Mouse (Mus musculus): Measurements from ENCODE around the gene Epb41. TPM values are rescaled to one million over a fixed set of nuclear protein-coding genes. Genes with fewer than 3 reads are reported as not detected.

Gene Epb41
- polyA plus RNA-seq, 1 experiment from 2014 or later: 123 TPM

GRCm38 (mm10) chr4:132033183-132033582 is 41.9 kb downstream of the Epb41 start:
- Histone ChIP-seq H3K9me3 (no peaks in the 10 kb centered on the region), H3K27me3 (ENCODE audit: poor library complexity, severe bottlenecking) (peaks cover 30% of the 10 kb centered on the region; the same call in 1 of the 2 replicates), H3K27ac (peak overlapping the region; percentile 56; the same call in 1 of the 2 replicates), H3K4me1 (peaks cover 67% of the 10 kb centered on the region), H3K4me3 (no peak overlapping the region), H3K36me3 (replicated peaks) (no peaks in the 10 kb centered on the region)
- no peak for DNase-seq (ENCODE audit: extremely low spot score, low spot score)
- WGBS: 88% methylated on average over 1 of the region's 1 CpGs

GRCm38 (mm10) chr4:132029851-132030741 is 45.0 kb downstream of the Epb41 start:
- no peaks in the 10 kb centered on the region for H3K36me3 ChIP-seq (replicated peaks)
- H3K27ac ChIP-seq: no peak overlapping the region
- DNase-seq (ENCODE audit: extremely low spot score, low spot score): no peak
- no peaks in the 10 kb centered on the region for H3K9me3 ChIP-seq
- H3K4me1 ChIP-seq: peaks cover 49% of the 10 kb centered on the region
- no peak overlapping the region for H3K4me3 ChIP-seq
- 74% methylated on average over 10 of the region's 10 CpGs for WGBS
- peaks cover 43% of the 10 kb centered on the region; the same call in 1 of the 2 replicates for H3K27me3 ChIP-seq (ENCODE audit: poor library complexity, severe bottlenecking)

- Histone ChIP-seq H3K9me3 (0 out of 2 replicates have a peak, but pooled peaks cover 4% of the 10 kb centered on the region), H3K36me3 (replicated peaks) (peaks cover 5% of the 10 kb centered on the region), H3K27me3 (ENCODE audit: poor library complexity, severe bottlenecking) (peaks cover 58% of the 10 kb centered on the region), H3K4me1 (peaks cover 36% of the 10 kb centered on the region), H3K27ac (no peak overlapping the region), H3K4me3 (no peak overlapping the region)
- no peak for DNase-seq (ENCODE audit: extremely low spot score, low spot score)
- 95% methylated on average over 1 of the region's 1 CpGs for WGBS
These were observed 47.3 kb downstream of the Epb41 start for GRCm38 (mm10) chr4:132027806-132028205.

- Histone ChIP-seq H3K4me3 (no peak overlapping the region), H3K9me3 (peaks cover 4% of the 10 kb centered on the region; the same call in 1 of the 2 replicates), H3K4me1 (peaks cover 36% of the 10 kb centered on the region), H3K36me3 (replicated peaks) (peaks cover 11% of the 10 kb centered on the region), H3K27ac (no peak overlapping the region), H3K27me3 (ENCODE audit: poor library complexity, severe bottlenecking) (peaks cover 55% of the 10 kb centered on the region)
- 89% methylated on average over 6 of the region's 6 CpGs for WGBS
- DNase-seq (ENCODE audit: extremely low spot score, low spot score): no peak
These were observed 48.0 kb downstream of the Epb41 start for GRCm38 (mm10) chr4:132027167-132027566.

GRCm38 (mm10) chr4:132025738-132026527 is 49.2 kb downstream of the Epb41 start:
- Histone ChIP-seq H3K9me3 (peaks cover 4% of the 10 kb centered on the region; the same call in 1 of the 2 replicates), H3K4me3 (no peak overlapping the region), H3K27me3 (ENCODE audit: poor library complexity, severe bottlenecking) (peaks cover 50% of the 10 kb centered on the region), H3K36me3 (replicated peaks) (peaks cover 16% of the 10 kb centered on the region), H3K27ac (no peak overlapping the region), H3K4me1 (peaks cover 25% of the 10 kb centered on the region)
- DNase-seq (ENCODE audit: extremely low spot score, low spot score): no peak
- 35% methylated on average over 5 of the region's 5 CpGs for WGBS

- no peak overlapping the region for H3K27ac ChIP-seq
- WGBS: 77% methylated on average over 2 of the region's 2 CpGs
These were observed 49.9 kb downstream of the Epb41 start for GRCm38 (mm10) chr4:132025264-132025663.

GRCm38 (mm10) chr4:132023816-132024215 is 51.3 kb downstream of the Epb41 start:
- Histone ChIP-seq H3K27me3 (ENCODE audit: poor library complexity, severe bottlenecking) (peaks cover 34% of the 10 kb centered on the region), H3K36me3 (replicated peaks) (peaks cover 16% of the 10 kb centered on the region), H3K9me3 (peaks cover 4% of the 10 kb centered on the region; the same call in 1 of the 2 replicates), H3K4me1 (peaks cover 20% of the 10 kb centered on the region), H3K27ac (no peak overlapping the region), H3K4me3 (no peak overlapping the region)
- 100% methylated on average over 2 of the region's 2 CpGs for WGBS
- no peak for DNase-seq (ENCODE audit: extremely low spot score, low spot score)

More at GRCm38 (mm10) chr4:132025264-132025663, 49.9 kb downstream of the Epb41 start:
- H3K9me3 ChIP-seq: peaks cover 4% of the 10 kb centered on the region; the same call in 1 of the 2 replicates
- H3K4me3 ChIP-seq: no peak overlapping the region
- H3K4me1 ChIP-seq: peaks cover 19% of the 10 kb centered on the region
- peaks cover 43% of the 10 kb centered on the region for H3K27me3 ChIP-seq (ENCODE audit: poor library complexity, severe bottlenecking)
- H3K36me3 ChIP-seq (replicated peaks): peaks cover 16% of the 10 kb centered on the region
- no peak for DNase-seq (ENCODE audit: extremely low spot score, low spot score)

- Histone ChIP-seq H3K4me1 (peaks cover 24% of the 10 kb centered on the region), H3K27me3 (ENCODE audit: poor library complexity, severe bottlenecking) (peaks cover 23% of the 10 kb centered on the region), H3K9me3 (peaks cover 4% of the 10 kb centered on the region; the same call in 1 of the 2 replicates), H3K36me3 (replicated peaks) (peaks cover 16% of the 10 kb centered on the region), H3K27ac (no peak overlapping the region), H3K4me3 (no peak overlapping the region)
- no peak for DNase-seq (ENCODE audit: extremely low spot score, low spot score)
- 91% methylated on average over 4 of the region's 4 CpGs for WGBS
These were observed 52.5 kb downstream of the Epb41 start for GRCm38 (mm10) chr4:132022639-132023038.

- Histone ChIP-seq H3K27ac (no peak overlapping the region), H3K9me3 (peaks cover 4% of the 10 kb centered on the region; the same call in 1 of the 2 replicates), H3K4me3 (no peak overlapping the region), H3K27me3 (ENCODE audit: poor library complexity, severe bottlenecking) (peaks cover 17% of the 10 kb centered on the region), H3K36me3 (replicated peaks) (peaks cover 16% of the 10 kb centered on the region), H3K4me1 (peaks cover 24% of the 10 kb centered on the region)
- 94% methylated on average over 7 of the region's 7 CpGs for WGBS
- DNase-seq (ENCODE audit: extremely low spot score, low spot score): no peak
These were observed 53.2 kb downstream of the Epb41 start for GRCm38 (mm10) chr4:132021883-132022282.

GRCm38 (mm10) chr4:132018547-132018946 is 56.6 kb downstream of the Epb41 start:
- H3K4me1 ChIP-seq: peaks cover 9% of the 10 kb centered on the region
- H3K36me3 ChIP-seq (replicated peaks): peaks cover 14% of the 10 kb centered on the region
- H3K27me3 ChIP-seq (ENCODE audit: poor library complexity, severe bottlenecking): 0 out of 2 replicates have a peak, but pooled peaks cover under 1% of the 10 kb centered on the region
- H3K4me3 ChIP-seq: no peak overlapping the region
- WGBS: 21% methylated on average over 4 of the region's 4 CpGs
- no peaks in the 10 kb centered on the region; the same call in 1 of the 2 replicates for H3K9me3 ChIP-seq
- no peak for DNase-seq (ENCODE audit: extremely low spot score, low spot score)
- H3K27ac ChIP-seq: no peak overlapping the region

GRCm38 (mm10) chr4:132015374-132015773 is 59.7 kb downstream of the Epb41 start:
- peaks cover 4% of the 10 kb centered on the region; the same call in 1 of the 2 replicates for H3K36me3 ChIP-seq (replicated peaks)
- peaks cover 16% of the 10 kb centered on the region for H3K4me1 ChIP-seq
- H3K9me3 ChIP-seq: no peaks in the 10 kb centered on the region
- no peak overlapping the region for H3K4me3 ChIP-seq
- DNase-seq (ENCODE audit: extremely low spot score, low spot score): no peak
- H3K27me3 ChIP-seq (ENCODE audit: poor library complexity, severe bottlenecking): no peaks in the 10 kb centered on the region
- 91% methylated on average over 3 of the region's 3 CpGs for WGBS
- no peak overlapping the region for H3K27ac ChIP-seq

GRCm38 (mm10) chr4:132011619-132012018 is 63.5 kb downstream of the Epb41 start:
- peaks cover 12% of the 10 kb centered on the region for H3K36me3 ChIP-seq (replicated peaks)
- no peak overlapping the region for H3K27ac ChIP-seq
- peaks cover 12% of the 10 kb centered on the region for H3K4me1 ChIP-seq
- WGBS: 69% methylated on average over 3 of the region's 3 CpGs
- H3K4me3 ChIP-seq: no peak overlapping the region
- no peaks in the 10 kb centered on the region for H3K9me3 ChIP-seq
- no peak for DNase-seq (ENCODE audit: extremely low spot score, low spot score)
- H3K27me3 ChIP-seq (ENCODE audit: poor library complexity, severe bottlenecking): no peaks in the 10 kb centered on the region
